10 mouse cellular contexts compared by ENCODE assay signal in the genomic region with DNA sequence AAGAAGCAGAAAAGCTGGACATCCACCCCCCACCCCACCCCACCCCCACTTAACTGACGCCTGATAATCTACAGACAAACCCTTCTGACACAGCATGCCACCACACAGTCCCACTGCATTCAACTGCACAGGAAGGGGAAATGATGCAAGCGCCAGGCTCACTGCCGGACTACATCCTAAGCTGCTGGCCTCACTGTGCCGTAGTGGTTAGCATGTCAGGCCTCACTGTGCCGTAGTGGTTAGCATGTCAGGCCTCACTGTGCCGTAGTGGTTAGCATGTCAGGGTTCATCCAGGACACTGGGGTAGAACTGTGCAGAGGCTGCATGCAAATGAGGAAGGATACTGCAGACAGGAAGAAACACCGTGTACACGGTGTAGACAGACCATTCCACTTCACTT. TPM values are rescaled to one million over a fixed set of nuclear protein-coding genes. Genes with fewer than 3 reads are reported as not detected.
DNase-seq lines count a peak whose midpoint lies in the region; ATAC-seq and TF ChIP-seq lines count a peak whose summit lies in the region.
"Had no signal": no experiment of that assay in that cellular context is flagged by ENCODE, and none has a peak within 500 bp of the region (broad histone marks: within the 10 kb centered on the region; RNA-seq: fewer than 3 reads in every experiment).

No protein-coding gene starts in this region.

- WGBS in forebrain, embryonic 14.5 days: 69% methylated on average over 8 of the region's 8 CpGs
- 75% methylated on average over 8 of the region's 8 CpGs for WGBS in forebrain, embryonic 15.5 days
- 32% methylated on average over 8 of the region's 8 CpGs for WGBS in lung, postnatal 0 days
- WGBS in intestine, postnatal 0 days: 62% methylated on average over 8 of the region's 8 CpGs

- no peak overlapping the region for H3K4me2 ChIP-seq in forebrain, embryonic 14.5 days (ENCODE audit: low read length)
- no peak overlapping the region for H3K4me2 ChIP-seq in forebrain, embryonic 15.5 days (replicated peaks)
- H3K4me2 ChIP-seq in lung, postnatal 0 days (replicated peaks; ENCODE audit: low read depth, low read length): no peak overlapping the region
- H3K4me2 ChIP-seq in intestine, postnatal 0 days (replicated peaks; ENCODE audit: low read depth): no peak overlapping the region
- H3K4me2 ChIP-seq: midbrain, embryonic 12.5 days had no signal

- no peaks in the 10 kb centered on the region for H3K9me3 ChIP-seq in forebrain, embryonic 14.5 days (replicated peaks; ENCODE audit: control insufficient read depth, low read length)
- no peaks in the 10 kb centered on the region for H3K9me3 ChIP-seq in forebrain, embryonic 15.5 days
- no peaks in the 10 kb centered on the region for H3K9me3 ChIP-seq in lung, postnatal 0 days (ENCODE audit: low read length)
- H3K9me3 ChIP-seq in intestine, postnatal 0 days (ENCODE audit: control insufficient read depth): no peaks in the 10 kb centered on the region
- H3K9me3 ChIP-seq: midbrain, embryonic 12.5 days had no signal

- 0 out of 2 replicates have a peak, but pooled peaks have one; percentile 15 for ATAC-seq in forebrain, embryonic 14.5 days
- ATAC-seq in forebrain, embryonic 15.5 days (replicated peaks): no peak; the same call in 1 of the 2 replicates
- peak; percentile 80 for ATAC-seq in lung, postnatal 0 days
- ATAC-seq in intestine, postnatal 0 days: 0 out of 2 replicates have a peak, but pooled peaks have one; percentile 14
- ATAC-seq in neutrophil, adult 5-6 weeks (ENCODE audit: extremely low read depth, insufficient number of reproducible peaks, low FRiP score, poor library complexity, severe bottlenecking): 0 out of 2 replicates have a peak, but pooled peaks have one; percentile 3
- ATAC-seq in monocyte, adult 5-6 weeks (replicated peaks; ENCODE audit: insufficient number of reproducible peaks, low FRiP score, low TSS enrichment, poor library complexity, severe bottlenecking): no peak
- ATAC-seq: hindbrain, embryonic 16.5 days had no signal

- DNase-seq in forebrain, embryonic 14.5 days (ENCODE audit: low spot score): no peak
- DNase-seq in lung, postnatal 0 days (ENCODE audit: low spot score): peak; percentile 61
- no peak for DNase-seq in lung, postnatal 25 days (ENCODE audit: low spot score)
- no peak for DNase-seq in spleen, postnatal 14 days (ENCODE audit: low spot score in 2 of 2)

- TF ChIP-seq EP300 in lung, postnatal 0 days (IDR thresholded peaks at IDR 0.05): no peak

- peaks cover 10% of the 10 kb centered on the region; the same call in 1 of the 2 replicates for H3K4me1 ChIP-seq in forebrain, embryonic 14.5 days (ENCODE audit: control insufficient read depth, insufficient read depth, low read length)
- H3K4me1 ChIP-seq in forebrain, embryonic 15.5 days: 0 out of 2 replicates have a peak, but pooled peaks cover 4% of the 10 kb centered on the region
- H3K4me1 ChIP-seq in lung, postnatal 0 days (ENCODE audit: insufficient read depth, low read depth, low read length): peaks cover 6% of the 10 kb centered on the region; the same call in 1 of the 2 replicates
- H3K4me1 ChIP-seq in intestine, postnatal 0 days (replicated peaks; ENCODE audit: control insufficient read depth, insufficient read depth, low read length): peaks cover 14% of the 10 kb centered on the region; the same call in 1 of the 2 replicates

- TF ChIP-seq CTCF in lung, postnatal 0 days (IDR thresholded peaks at IDR 0.05): no peak
- no peak for TF ChIP-seq CTCF in intestine, postnatal 0 days (IDR thresholded peaks at IDR 0.05; ENCODE audit: low read depth)

- H3K9ac ChIP-seq in forebrain, embryonic 14.5 days (ENCODE audit: low read length): no peak overlapping the region
- H3K9ac ChIP-seq in forebrain, embryonic 15.5 days (replicated peaks): no peak overlapping the region
- H3K9ac ChIP-seq in lung, postnatal 0 days (replicated peaks; ENCODE audit: low read depth): no peak overlapping the region
- H3K9ac ChIP-seq in intestine, postnatal 0 days (ENCODE audit: low read depth, low read length): no peak overlapping the region
- H3K9ac ChIP-seq: midbrain, embryonic 12.5 days had no signal

- H3K36me3 ChIP-seq in forebrain, embryonic 14.5 days (ENCODE audit: control insufficient read depth, insufficient read depth, low read length): no peaks in the 10 kb centered on the region
- H3K36me3 ChIP-seq in forebrain, embryonic 15.5 days: no peaks in the 10 kb centered on the region
- no peaks in the 10 kb centered on the region for H3K36me3 ChIP-seq in lung, postnatal 0 days (ENCODE audit: insufficient read depth, low read length)
- H3K36me3 ChIP-seq in intestine, postnatal 0 days (ENCODE audit: control insufficient read depth, insufficient read depth): no peaks in the 10 kb centered on the region
- H3K36me3 ChIP-seq: midbrain, embryonic 12.5 days had no signal

- no peak overlapping the region for H3K4me3 ChIP-seq in forebrain, embryonic 14.5 days (ENCODE audit: low read depth, low read length)
- no peak overlapping the region for H3K4me3 ChIP-seq in forebrain, embryonic 15.5 days
- no peak overlapping the region for H3K4me3 ChIP-seq in lung, postnatal 0 days (ENCODE audit: low read depth, low read length)
- no peak overlapping the region for H3K4me3 ChIP-seq in intestine, postnatal 0 days (ENCODE audit: low read depth, low read length)
- H3K4me3 ChIP-seq: midbrain, embryonic 12.5 days had no signal

- H3K27me3 ChIP-seq in forebrain, embryonic 14.5 days (replicated peaks; ENCODE audit: control insufficient read depth, insufficient read depth, low read length): no peaks in the 10 kb centered on the region
- no peaks in the 10 kb centered on the region for H3K27me3 ChIP-seq in forebrain, embryonic 15.5 days
- H3K27me3 ChIP-seq in lung, postnatal 0 days (replicated peaks; ENCODE audit: insufficient read depth, low read length): no peaks in the 10 kb centered on the region
- no peaks in the 10 kb centered on the region for H3K27me3 ChIP-seq in intestine, postnatal 0 days (replicated peaks; ENCODE audit: control insufficient read depth, insufficient read depth, low read length)
- H3K27me3 ChIP-seq: midbrain, embryonic 12.5 days had no signal

- H3K27ac ChIP-seq in forebrain, embryonic 14.5 days (ENCODE audit: low read depth, low read length): no peak overlapping the region
- H3K27ac ChIP-seq in forebrain, embryonic 15.5 days (replicated peaks): no peak overlapping the region
- no peak overlapping the region for H3K27ac ChIP-seq in lung, postnatal 0 days (ENCODE audit: low read length)
- no peak overlapping the region for H3K27ac ChIP-seq in intestine, postnatal 0 days (ENCODE audit: low read depth, low read length)
- H3K27ac ChIP-seq: midbrain, embryonic 12.5 days had no signal

RNA-seq across cellular contexts. Expression of gene Magi1, which starts 29.8 kb away (rescaled TPM):
- polyA plus RNA-seq in forebrain, embryonic 14.5 days (2014; fragmentation: Nextera tagmentation; extraction: Ambion mirVana): 22.9 and 29.4 TPM in 2 replicates
- 36.7 and 38.0 TPM in 2 replicates for polyA plus RNA-seq in forebrain, embryonic 15.5 days (2015; fragmentation: Nextera tagmentation; extraction: Ambion mirVana)
- polyA plus RNA-seq in lung, postnatal 0 days (2015; fragmentation: Nextera tagmentation; extraction: Ambion mirVana): 10.7 and 12.9 TPM in 2 replicates
- 4.2 and 5.4 TPM in 2 replicates for polyA plus RNA-seq in intestine, postnatal 0 days (2015; fragmentation: Nextera tagmentation; extraction: Ambion mirVana)
- total RNA-seq in neutrophil, adult 5-6 weeks (2017): not detected in 2 replicates
- total RNA-seq in monocyte, adult 5-6 weeks (2017): not detected in 3 replicates

Comparison
In these comparisons a context has a peak if more than half of its experiments do, and no peak if none do; other contexts are left out.
1. ATAC-seq: peak in forebrain, embryonic 14.5 days (single experiment), lung, postnatal 0 days (single experiment), intestine, postnatal 0 days (single experiment) and neutrophil, adult 5-6 weeks (single experiment); none in forebrain, embryonic 15.5 days (single experiment) and monocyte, adult 5-6 weeks (single experiment).